Comparison of ENCODE assay signal across 7 mouse cellular contexts in the genomic region with DNA sequence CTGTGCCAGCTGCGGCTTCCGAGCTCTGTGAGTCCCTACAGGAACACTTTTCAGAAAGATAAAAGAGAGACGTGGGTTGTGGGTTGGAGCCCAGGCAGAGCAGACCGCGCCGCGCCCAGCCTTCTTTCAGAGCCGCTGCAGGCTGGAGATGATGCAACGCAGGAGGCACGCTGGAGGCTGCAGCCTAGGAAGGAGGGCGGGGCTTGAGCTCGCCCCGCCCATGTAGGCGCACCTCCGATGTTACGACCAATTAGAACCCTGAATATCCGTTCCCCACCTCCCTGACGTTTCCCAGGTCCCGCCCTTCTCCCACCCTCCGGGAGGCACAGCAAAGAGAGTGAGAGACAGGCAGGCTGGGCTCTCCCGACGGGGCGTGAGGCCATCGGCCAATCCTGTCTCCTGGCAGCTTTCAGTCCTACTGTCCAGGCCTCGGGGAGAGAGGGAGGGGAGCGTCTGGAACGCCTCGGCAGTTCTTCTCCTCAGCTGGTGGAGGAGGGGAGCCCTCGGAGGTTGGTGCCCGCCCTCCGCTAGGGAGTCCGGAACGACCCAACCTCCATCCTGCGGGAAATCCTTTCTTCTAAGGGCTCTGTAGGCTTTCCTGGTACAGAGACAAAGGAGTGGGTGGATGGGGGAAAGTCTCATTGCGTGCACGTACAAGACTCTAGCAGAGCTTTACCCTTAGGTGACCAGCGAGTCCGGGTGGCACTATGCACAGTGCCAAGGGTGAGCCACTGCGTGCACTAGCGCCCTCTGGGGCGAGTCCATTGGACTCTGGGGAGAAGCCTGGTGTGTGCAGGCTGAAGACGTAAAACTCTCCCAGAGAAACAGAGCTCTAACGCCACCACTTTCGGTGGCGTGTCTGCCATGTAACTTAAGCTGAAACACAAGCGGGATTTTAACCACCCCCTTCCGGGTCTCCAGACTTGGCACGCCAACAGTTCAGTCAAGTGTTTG. TPM values are rescaled to one million over a fixed set of nuclear protein-coding genes. Genes with fewer than 3 reads are reported as not detected.
DNase-seq lines count a peak whose midpoint lies in the region; ATAC-seq and TF ChIP-seq lines count a peak whose summit lies in the region.

Slc1a4 (minus strand) TSS at position 153 of the 954 bp plus-strand sequence.

- no peaks in the 10 kb centered on the region for H3K9me3 ChIP-seq in embryonic facial prominence, embryonic 10.5 days
- H3K9me3 ChIP-seq in intestine, postnatal 0 days (ENCODE audit: control insufficient read depth): no peaks in the 10 kb centered on the region
- H3K9me3 ChIP-seq in midbrain, embryonic 12.5 days: no peaks in the 10 kb centered on the region

- DNase-seq in adrenal gland, postnatal 10 days: peak; percentile 94
- peak; percentile 98 for DNase-seq in embryonic facial prominence, embryonic 10.5 days (ENCODE audit: low spot score)
- DNase-seq in gonadal fat pad, adult 2 months (ENCODE audit: low read depth): peak; percentile 78
- DNase-seq in left cerebral cortex, postnatal 4 days: peak; percentile 98

- no peaks in the 10 kb centered on the region for H3K27me3 ChIP-seq in embryonic facial prominence, embryonic 10.5 days (replicated peaks; ENCODE audit: low read depth, poor library complexity, severe bottlenecking)
- H3K27me3 ChIP-seq in intestine, postnatal 0 days (replicated peaks; ENCODE audit: control insufficient read depth, insufficient read depth, low read length): no peaks in the 10 kb centered on the region
- H3K27me3 ChIP-seq in midbrain, embryonic 12.5 days: no peaks in the 10 kb centered on the region
- peaks cover 5% of the 10 kb centered on the region; the same call in 1 of the 2 replicates for H3K27me3 ChIP-seq in small intestine, adult 2 months (ENCODE audit: control insufficient read depth, insufficient read depth, low read length)

- ATAC-seq in intestine, postnatal 0 days: peak; percentile 99
- ATAC-seq in midbrain, embryonic 12.5 days (ENCODE audit: low FRiP score, low read depth): peak; percentile 99

- no peaks in the 10 kb centered on the region for H3K36me3 ChIP-seq in embryonic facial prominence, embryonic 10.5 days (replicated peaks)
- H3K36me3 ChIP-seq in intestine, postnatal 0 days (ENCODE audit: control insufficient read depth, insufficient read depth): no peaks in the 10 kb centered on the region
- H3K36me3 ChIP-seq in midbrain, embryonic 12.5 days: no peaks in the 10 kb centered on the region
- no peaks in the 10 kb centered on the region for H3K36me3 ChIP-seq in small intestine, adult 2 months (ENCODE audit: control insufficient read depth, insufficient read depth, low read length)

- peak; percentile 87 for TF ChIP-seq CTCF in intestine, postnatal 0 days (IDR thresholded peaks at IDR 0.05; ENCODE audit: low read depth)
- TF ChIP-seq CTCF in small intestine, adult 2 months (IDR thresholded peaks at IDR 0.05; ENCODE audit: extremely low read depth, insufficient read length, insufficient replicate concordance, low read depth, low read length): peak; percentile 55; the same call in 1 of the 2 replicates

- under 1% methylated on average over 48 of the region's 48 CpGs for WGBS in embryonic facial prominence, embryonic 10.5 days
- 0% methylated on average over 48 of the region's 48 CpGs for WGBS in intestine, postnatal 0 days
- under 1% methylated on average over 48 of the region's 48 CpGs for WGBS in midbrain, embryonic 12.5 days
- under 1% methylated on average over 48 of the region's 48 CpGs for WGBS in small intestine, adult 2 months

- H3K4me3 ChIP-seq in embryonic facial prominence, embryonic 10.5 days: peak within 1 kb of the TSS; percentile 66
- H3K4me3 ChIP-seq in intestine, postnatal 0 days (ENCODE audit: low read depth, low read length): peak within 1 kb of the TSS; percentile 67
- H3K4me3 ChIP-seq in midbrain, embryonic 12.5 days: peak within 1 kb of the TSS; percentile 70
- H3K4me3 ChIP-seq in small intestine, adult 2 months (ENCODE audit: low read depth, low read length): peak within 1 kb of the TSS; percentile 74

- TF ChIP-seq POLR2A in small intestine, adult 2 months (IDR thresholded peaks at IDR 0.05; ENCODE audit: low read depth, low read length): peak; percentile 68; the same call in 1 of the 2 replicates

- peak within 1 kb of the TSS; percentile 97 for H3K4me2 ChIP-seq in intestine, postnatal 0 days (replicated peaks; ENCODE audit: low read depth)
- peak within 1 kb of the TSS; percentile 90 for H3K4me2 ChIP-seq in midbrain, embryonic 12.5 days (replicated peaks)

- H3K9ac ChIP-seq in intestine, postnatal 0 days (ENCODE audit: low read depth, low read length): peak within 1 kb of the TSS; percentile 73
- peak within 1 kb of the TSS; percentile 78 for H3K9ac ChIP-seq in midbrain, embryonic 12.5 days (replicated peaks)

- H3K27ac ChIP-seq in embryonic facial prominence, embryonic 10.5 days (replicated peaks): peak within 1 kb of the TSS; percentile 87
- peak within 1 kb of the TSS; percentile 95 for H3K27ac ChIP-seq in intestine, postnatal 0 days (ENCODE audit: low read depth, low read length)
- H3K27ac ChIP-seq in midbrain, embryonic 12.5 days (replicated peaks): peak within 1 kb of the TSS; percentile 94
- H3K27ac ChIP-seq in small intestine, adult 2 months (ENCODE audit: insufficient read depth, low read depth, low read length): peak within 1 kb of the TSS; percentile 86

- H3K4me1 ChIP-seq in embryonic facial prominence, embryonic 10.5 days: peaks cover 31% of the 10 kb centered on the region
- peaks cover 5% of the 10 kb centered on the region; the same call in 1 of the 2 replicates for H3K4me1 ChIP-seq in intestine, postnatal 0 days (replicated peaks; ENCODE audit: control insufficient read depth, insufficient read depth, low read length)
- peaks cover 25% of the 10 kb centered on the region for H3K4me1 ChIP-seq in midbrain, embryonic 12.5 days
- peaks cover 9% of the 10 kb centered on the region; the same call in 1 of the 2 replicates for H3K4me1 ChIP-seq in small intestine, adult 2 months (ENCODE audit: control insufficient read depth, insufficient read depth, insufficient read length, low read length)

- intact Hi-C loops in left cerebral cortex, postnatal 4 days (cut with DNase I): loop anchor here (5.0 kb wide), 1 partner anchor 69 kb away; no protein-coding TSS in a partner anchor

RNA-seq across cellular contexts. Expression of gene Slc1a4, which starts in this region (rescaled TPM):
- total RNA-seq in adrenal gland, postnatal 10 days (2021): 10 to 100 TPM in 1 of 2 experiments, 1 to 10 TPM in 1; 7.8 to 10.6 TPM
- polyA plus RNA-seq in embryonic facial prominence, embryonic 10.5 days (2016; fragmentation: Nextera tagmentation; extraction: Ambion mirVana): 13.5 TPM in 2 replicates
- polyA plus RNA-seq in gonadal fat pad, adult 2 months (2012; rRNA removed): 5.2 and 7.1 TPM in 2 replicates
- 3.1 and 3.4 TPM in 2 replicates for polyA plus RNA-seq in intestine, postnatal 0 days (2015; fragmentation: Nextera tagmentation; extraction: Ambion mirVana)
- 100 to 1,000 TPM in 1 of 2 experiments, 10 to 100 TPM in 1; 92.6 to 101 TPM for total RNA-seq in left cerebral cortex, postnatal 4 days (2021)
- polyA plus RNA-seq in midbrain, embryonic 12.5 days (2016; fragmentation: Nextera tagmentation; extraction: Ambion mirVana): 25.0 and 27.2 TPM in 2 replicates
- polyA plus RNA-seq in small intestine, adult 2 months (2012; rRNA removed): 3.3 and 4.3 TPM in 2 replicates

Comparison
In these comparisons a context has a peak if more than half of its experiments do, and no peak if none do; other contexts are left out.
1. Peak in every context shown above with its lines: DNase-seq, ATAC-seq, H3K4me3 ChIP-seq and H3K27ac ChIP-seq.
2. RNA of gene Slc1a4 (total RNA-seq): 92.6 to 101 TPM in left cerebral cortex, postnatal 4 days; 7.8 to 10.6 TPM in adrenal gland, postnatal 10 days; every median in the first group is over 4 times any median in the second.